Mouse (Mus musculus): ENCODE measurements around the gene Cdr2l. TPM values are rescaled to one million over a fixed set of nuclear protein-coding genes. Genes with fewer than 3 reads are reported as not detected.
A peak's percentile ranks its signal among the peaks of the same experiment; 100 is the strongest.

Cdr2l gene
- total and polyA plus RNA-seq, 3 experiments, result not detected

- Histone ChIP-seq H3K9ac (ENCODE audit: insufficient read depth, low read depth) (no peak overlapping the region), H3K79me2 (replicated peaks; ENCODE audit: control insufficient read depth, extremely low read depth, insufficient read depth, poor library complexity, severe bottlenecking) (no peaks in the 10 kb centered on the region), H3K4me3 (replicated peaks in 1 of 3; ENCODE audit: low read depth in 2 of 3, low read length in 2 of 3, poor library complexity in 1 of 3) (no peak overlapping the region), H3K4me2 (ENCODE audit: insufficient read depth, low read depth, poor library complexity, severe bottlenecking) (no peak overlapping the region), H3K36me3 (replicated peaks in 1 of 2; ENCODE audit: control insufficient read depth in 1 of 2, insufficient read depth in 1 of 2, low read length in 1 of 2) (no peaks in the 10 kb centered on the region), H3K27me3 (replicated peaks) (peaks cover 89% of the 10 kb centered on the region), H3K9me3 (replicated peaks; ENCODE audit: low read length) (peaks cover 15% of the 10 kb centered on the region), H3K4me1 (ENCODE audit: control insufficient read depth in 1 of 2, insufficient read depth in 2 of 2) (peaks cover 0 to 3% of the 10 kb centered on the region in 2 experiments; a peak in 1 of 4 replicates), H3K27ac (ENCODE audit: insufficient read depth, low read depth) (no peak overlapping the region)
- dilution Hi-C loops (cut with MboI; ENCODE audit: extremely low pct_ligation_motif_present, extremely low pct_unique_long_range_greater_than_20kb, low sequenced_read_pairs) (no loop called here), in situ Hi-C loops (cut with MboI; ENCODE audit: low pct_ligation_motif_present, low pct_unique_long_range_greater_than_20kb, low sequenced_read_pairs) (loop anchor here (10.0 kb wide), 1 partner anchor 361 kb away; no protein-coding TSS in a partner anchor)
- TF ChIP-seq RAD21 (IDR thresholded peaks at IDR 0.05; ENCODE audit: low read depth, low read length) (no peak), CTCF (conservative IDR thresholded peaks at IDR 0.05 in 1 of 2, IDR thresholded peaks at IDR 0.05 in 1 of 2; ENCODE audit: low read depth in 2 of 2, low read length in 2 of 2) (no peak), NELFE (IDR thresholded peaks at IDR 0.05; ENCODE audit: low read depth, low read length) (no peak), CHD2 (IDR thresholded peaks at IDR 0.05; ENCODE audit: low read length) (no peak), ZKSCAN1 (IDR thresholded peaks at IDR 0.05; ENCODE audit: borderline replicate concordance, low read depth, low read length) (no peak), EP300 (IDR thresholded peaks at IDR 0.05; ENCODE audit: low read length) (no peak), ZNF384 (IDR thresholded peaks at IDR 0.05; ENCODE audit: low read depth, low read length) (no peak), PAX5 (IDR thresholded peaks at IDR 0.05; ENCODE audit: low read length) (no peak), MAFK (IDR thresholded peaks at IDR 0.05; ENCODE audit: insufficient replicate concordance, low read length) (no peak), CHD1 (IDR thresholded peaks at IDR 0.05; ENCODE audit: low read depth, low read length) (no peak), BHLHE40 (IDR thresholded peaks at IDR 0.05; ENCODE audit: low read depth, low read length) (no peak), ETS1 (conservative IDR thresholded peaks at IDR 0.05; ENCODE audit: low read depth, low read length) (no peak), UBTF (IDR thresholded peaks at IDR 0.05; ENCODE audit: low read depth, low read length) (no peak), KAT2A (IDR thresholded peaks at IDR 0.05; ENCODE audit: insufficient replicate concordance, low read length) (no peak)
- no peak for DNase-seq (ENCODE audit: extremely low read depth)
Measured at GRCm38 (mm10) chr11:115353375-115353774, 28.3 kb upstream of the Cdr2l start.

GRCm38 (mm10) chr11:115354183-115354582, 27.5 kb upstream of the Cdr2l start:
- Histone ChIP-seq H3K36me3 (replicated peaks in 1 of 2; ENCODE audit: control insufficient read depth in 1 of 2, insufficient read depth in 1 of 2, low read length in 1 of 2) (no peaks in the 10 kb centered on the region), H3K4me2 (ENCODE audit: insufficient read depth, low read depth, poor library complexity, severe bottlenecking) (no peak overlapping the region), H3K27me3 (replicated peaks) (peaks cover 88% of the 10 kb centered on the region), H3K9me3 (replicated peaks; ENCODE audit: low read length) (peaks cover 15% of the 10 kb centered on the region), H3K79me2 (replicated peaks; ENCODE audit: control insufficient read depth, extremely low read depth, insufficient read depth, poor library complexity, severe bottlenecking) (no peaks in the 10 kb centered on the region), H3K27ac (ENCODE audit: insufficient read depth, low read depth) (no peak overlapping the region), H3K4me3 (replicated peaks in 1 of 3; ENCODE audit: low read depth in 2 of 3, low read length in 2 of 3, poor library complexity in 1 of 3) (no peak overlapping the region), H3K4me1 (ENCODE audit: control insufficient read depth in 1 of 2, insufficient read depth in 2 of 2) (peaks cover 3% of the 10 kb centered on the region in 2 experiments; a peak in 2 of 4 replicates), H3K9ac (ENCODE audit: insufficient read depth, low read depth) (no peak overlapping the region)
- dilution Hi-C loops (cut with MboI; ENCODE audit: extremely low pct_ligation_motif_present, extremely low pct_unique_long_range_greater_than_20kb, low sequenced_read_pairs) (no loop called here), in situ Hi-C loops (cut with MboI; ENCODE audit: low pct_ligation_motif_present, low pct_unique_long_range_greater_than_20kb, low sequenced_read_pairs) (loop anchor here (10.0 kb wide), 1 partner anchor 361 kb away; no protein-coding TSS in a partner anchor)
- peak; percentile 85 for DNase-seq (ENCODE audit: extremely low read depth)
- TF ChIP-seq CHD1 (IDR thresholded peaks at IDR 0.05; ENCODE audit: low read depth, low read length) (no peak), IRF4 (IDR thresholded peaks at IDR 0.05; ENCODE audit: low read depth, low read length) (0 out of 2 replicates have a peak, but pooled peaks have one; percentile 18), KAT2A (IDR thresholded peaks at IDR 0.05; ENCODE audit: insufficient replicate concordance, low read length) (no peak), JUN (IDR thresholded peaks at IDR 0.05; ENCODE audit: insufficient read depth, low read depth, low read length) (no peak), MEF2A (IDR thresholded peaks at IDR 0.05; ENCODE audit: borderline replicate concordance, low read depth, low read length) (no peak), USF1 (IDR thresholded peaks at IDR 0.05; ENCODE audit: low read depth, low read length) (no peak), RAD21 (IDR thresholded peaks at IDR 0.05; ENCODE audit: low read depth, low read length) (peak; percentile 86), PAX5 (IDR thresholded peaks at IDR 0.05; ENCODE audit: low read length) (no peak), JUND (conservative IDR thresholded peaks at IDR 0.05; ENCODE audit: low read depth, low read length) (no peak), CTCF (conservative IDR thresholded peaks at IDR 0.05 in 1 of 2, IDR thresholded peaks at IDR 0.05 in 1 of 2; ENCODE audit: low read depth in 2 of 2, low read length in 2 of 2) (peak; percentile 96 to 97), MAZ (IDR thresholded peaks at IDR 0.05; ENCODE audit: low read depth, low read length) (peak; percentile 44; the same call in 1 of the 2 replicates), ELF1 (IDR thresholded peaks at IDR 0.05; ENCODE audit: low read depth, low read length) (0 out of 2 replicates have a peak, but pooled peaks have one; percentile 13), RCOR1 (conservative IDR thresholded peaks at IDR 0.05; ENCODE audit: low read depth, low read length) (no peak), USF2 (conservative IDR thresholded peaks at IDR 0.05; ENCODE audit: low read depth, low read length) (no peak), CHD2 (IDR thresholded peaks at IDR 0.05; ENCODE audit: low read length) (no peak), POLR2AphosphoS2 (IDR thresholded peaks at IDR 0.05; ENCODE audit: low read depth, low read length) (no peak), NRF1 (IDR thresholded peaks at IDR 0.05; ENCODE audit: low read depth, low read length) (no peak), SMC3 (IDR thresholded peaks at IDR 0.05; ENCODE audit: low read depth, low read length) (peak; percentile 98), EP300 (IDR thresholded peaks at IDR 0.05; ENCODE audit: low read length) (no peak), POLR2A (IDR thresholded peaks at IDR 0.05; ENCODE audit: low read depth, low read length) (no peak), TBP (conservative IDR thresholded peaks at IDR 0.05; ENCODE audit: low read depth, low read length) (no peak), UBTF (IDR thresholded peaks at IDR 0.05; ENCODE audit: low read depth, low read length) (no peak), MAFK (IDR thresholded peaks at IDR 0.05; ENCODE audit: insufficient replicate concordance, low read length) (no peak), ZMIZ1 (IDR thresholded peaks at IDR 0.05; ENCODE audit: low read depth, low read length) (no peak), TCF12 (IDR thresholded peaks at IDR 0.05; ENCODE audit: low read depth, low read length) (peak; percentile 22; the same call in 1 of the 2 replicates), SIN3A (IDR thresholded peaks at IDR 0.05; ENCODE audit: low read length) (no peak)
